Mouse (Mus musculus): ENCODE results near the gene Meaf6. TPM values are rescaled to one million over a fixed set of nuclear protein-coding genes. Genes with fewer than 3 reads are reported as not detected.
A peak's percentile ranks its signal among the peaks of the same experiment; 100 is the strongest.

Meaf6 gene
- polyA plus RNA-seq, 1 experiment from 2014 or later, result 22.3 TPM

DNA sequence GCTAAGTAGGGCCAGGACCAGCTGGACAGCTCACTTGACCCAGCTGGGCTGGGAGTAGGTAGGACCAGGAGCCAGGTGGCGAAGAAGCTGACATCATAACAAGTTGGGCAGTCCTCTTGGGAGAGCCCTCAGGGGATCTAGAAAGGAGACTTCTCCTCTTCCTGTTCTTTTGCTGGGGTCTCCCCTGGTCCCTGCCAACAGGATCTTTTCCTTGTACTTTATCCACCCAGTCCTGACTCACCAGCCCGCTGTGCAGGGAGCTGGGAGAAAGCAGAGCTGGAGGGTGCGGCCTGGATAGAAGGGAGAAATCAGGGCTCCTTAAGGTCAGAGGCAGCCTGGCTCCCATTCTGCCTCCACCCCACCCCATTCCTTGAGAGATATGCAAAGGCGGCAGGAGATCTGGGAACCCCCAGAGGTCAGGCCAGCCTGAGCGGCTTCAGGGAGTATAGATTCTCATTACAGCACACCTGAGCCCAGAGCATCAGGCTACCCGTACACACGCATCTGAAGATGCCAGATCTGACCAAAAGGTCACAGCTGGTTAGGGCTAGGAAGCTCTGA lies 40.5 kb downstream of the Meaf6 start:
- POLR2A ChIA-PET, result no interaction called here
- no peak for ATAC-seq
- TF ChIP-seq CTCF (IDR thresholded peaks at IDR 0.05), result no peak
- no peaks in the 10 kb centered on the region for H3K27me3 ChIP-seq
- in situ Hi-C loops (cut with MboI; ENCODE audit: low pct_unique_long_range_greater_than_20kb), result no loop called here
- CTCF ChIA-PET, result interaction anchor here (1.1 to 1.7 kb wide), 2 partner anchors 11 kb away, joined by 6 read pairs; no protein-coding TSS in a partner anchor
- no peak for DNase-seq (ENCODE audit: low read depth, low spot score)

DNA sequence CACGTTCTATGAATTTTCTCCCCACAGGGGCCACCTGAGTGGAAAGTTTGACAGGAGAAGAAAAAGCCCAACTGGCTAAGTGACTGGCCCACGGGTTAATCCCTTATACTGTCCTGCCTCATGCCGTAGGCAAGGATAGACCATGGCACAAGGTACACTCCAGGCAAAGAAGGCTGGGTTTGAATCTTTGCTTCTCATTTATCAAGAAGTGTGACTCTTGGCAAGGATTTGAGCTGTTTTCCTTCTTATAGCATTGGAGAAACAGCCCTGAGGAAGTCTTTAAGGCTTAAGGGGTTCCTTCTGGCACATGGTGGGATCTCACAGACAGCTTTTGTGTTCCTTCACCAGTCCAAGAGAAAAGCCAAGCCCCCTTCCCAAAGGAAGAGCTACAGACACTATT lies 41.3 kb downstream of the Meaf6 start:
- ATAC-seq (no peak), DNase-seq (ENCODE audit: low read depth, low spot score) (no peak)
- CTCF ChIA-PET, result interaction anchor here (1.7 kb wide), 1 partner anchor 12 kb away, joined by 6 read pairs; no protein-coding TSS in a partner anchor
- TF ChIP-seq CTCF (IDR thresholded peaks at IDR 0.05), result no peak
- in situ Hi-C loops (cut with MboI; ENCODE audit: low pct_unique_long_range_greater_than_20kb), result no loop called here
- H3K27me3 ChIP-seq, result no peaks in the 10 kb centered on the region
- POLR2A ChIA-PET, result no interaction called here

DNA sequence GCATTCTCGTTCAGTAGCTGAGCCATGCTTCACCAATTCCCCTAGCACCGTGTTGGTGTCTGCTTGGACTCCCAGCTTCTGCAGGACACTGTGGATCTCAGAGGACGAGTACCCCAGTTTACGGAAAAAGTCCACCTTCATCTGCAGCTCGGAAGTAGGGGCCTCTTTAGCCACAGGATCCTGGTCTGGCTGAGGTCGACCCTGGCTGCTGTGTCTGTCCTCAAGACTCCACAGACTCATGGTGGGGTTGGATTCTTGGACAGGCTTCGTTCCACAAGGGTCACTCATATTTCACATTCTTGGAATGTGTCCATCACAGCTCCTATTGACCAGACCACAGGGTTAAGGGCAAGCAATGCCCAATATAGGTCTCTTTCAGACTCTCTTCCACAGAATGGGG lies 41.8 kb downstream of the Meaf6 start:
- H3K27me3 ChIP-seq, result no peaks in the 10 kb centered on the region
- ChIA-PET POLR2A (interaction anchor here (0.6 kb wide), 1 partner anchor 10 kb away, joined by 4 read pairs; no protein-coding TSS in a partner anchor), CTCF (interaction anchor here (1.7 kb wide), 1 partner anchor 12 kb away, joined by 6 read pairs; no protein-coding TSS in a partner anchor)
- no peak for ATAC-seq
- in situ Hi-C loops (cut with MboI; ENCODE audit: low pct_unique_long_range_greater_than_20kb), result no loop called here
- no peak for TF ChIP-seq CTCF (IDR thresholded peaks at IDR 0.05)
- DNase-seq (ENCODE audit: low read depth, low spot score), result no peak

DNA sequence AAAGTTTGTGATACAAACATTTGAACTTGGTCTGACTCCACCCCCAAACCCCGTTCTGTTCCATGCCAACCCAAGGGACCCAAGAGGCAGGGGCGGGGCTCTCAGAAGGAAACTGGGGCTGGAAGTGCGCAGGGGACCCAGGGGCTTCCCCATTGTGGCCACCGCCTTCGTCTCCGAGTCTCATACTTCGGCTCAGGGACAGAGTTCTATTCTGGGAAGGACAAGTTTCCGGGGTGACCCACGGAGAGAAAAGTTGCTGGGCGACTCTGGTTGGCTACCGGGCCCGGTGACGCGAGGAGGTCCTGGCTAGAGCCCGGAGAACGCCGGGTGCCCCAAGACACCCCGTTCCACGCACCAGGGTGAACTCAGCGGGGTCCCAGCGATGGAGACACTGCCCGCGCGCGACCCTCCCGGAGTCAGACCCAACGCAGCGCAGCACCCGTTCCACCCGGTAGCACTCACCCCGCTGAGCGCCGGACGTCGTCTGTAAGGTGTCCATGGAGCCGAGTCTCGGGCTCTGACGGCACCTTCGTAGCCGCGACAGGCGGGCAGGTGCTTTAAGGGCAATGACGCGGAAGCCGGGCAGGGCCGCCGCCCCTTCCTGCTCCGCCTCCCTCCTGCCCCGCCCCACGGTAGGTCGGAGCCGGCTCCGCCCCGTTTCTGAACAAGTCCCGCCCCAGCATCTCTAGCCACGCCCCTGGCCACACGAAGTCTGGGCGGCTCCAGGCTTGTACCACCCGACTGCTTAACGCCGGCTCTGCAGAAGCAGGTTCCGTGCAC lies 42.6 kb downstream of the Meaf6 start, which contains the start of gene Zc3h12a:
Zc3h12a (minus strand) TSS at position 536 of the 780 bp plus-strand sequence.
- ATAC-seq (peak; percentile 83), DNase-seq (ENCODE audit: low read depth, low spot score) (no peak)
- CTCF ChIA-PET, result no interaction called here
- POLR2A ChIA-PET, result interaction anchor here (0.6 kb wide), 1 partner anchor 10 kb away, joined by 4 read pairs; no protein-coding TSS in a partner anchor
- no peak for TF ChIP-seq CTCF (IDR thresholded peaks at IDR 0.05)
- in situ Hi-C loops (cut with MboI; ENCODE audit: low pct_unique_long_range_greater_than_20kb), result no loop called here
- H3K27me3 ChIP-seq, result no peaks in the 10 kb centered on the region

DNA sequence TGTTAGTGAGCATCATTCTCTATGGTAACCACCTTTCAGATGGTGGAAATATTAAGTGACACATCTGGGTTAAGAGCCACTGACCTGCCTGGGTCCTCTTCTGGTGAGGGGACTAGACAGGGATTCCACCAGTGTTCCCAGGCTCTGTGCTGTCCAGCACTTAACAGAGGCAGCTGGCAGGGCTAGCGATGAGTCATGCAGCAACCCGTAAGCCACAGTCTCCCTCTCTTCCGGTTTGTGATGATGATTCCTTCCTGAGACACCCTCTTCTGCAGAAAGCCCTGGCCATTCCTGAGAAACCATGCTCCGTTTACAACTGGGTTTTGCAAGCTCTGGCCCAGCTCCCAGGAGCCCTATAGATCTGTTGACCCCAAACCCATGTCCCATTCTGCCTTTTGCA lies 46.6 kb downstream of the Meaf6 start:
- DNase-seq (ENCODE audit: low read depth, low spot score), result no peak
- in situ Hi-C loops (cut with MboI; ENCODE audit: low pct_unique_long_range_greater_than_20kb), result no loop called here
- no peaks in the 10 kb centered on the region for H3K27me3 ChIP-seq
- POLR2A ChIA-PET, result no interaction called here
- CTCF ChIA-PET, result interaction anchor here (1.0 kb wide), 1 partner anchor 16 kb away, joined by 3 read pairs; no protein-coding TSS in a partner anchor
- TF ChIP-seq CTCF (IDR thresholded peaks at IDR 0.05), result no peak
- ATAC-seq, result peak; percentile 49

DNA sequence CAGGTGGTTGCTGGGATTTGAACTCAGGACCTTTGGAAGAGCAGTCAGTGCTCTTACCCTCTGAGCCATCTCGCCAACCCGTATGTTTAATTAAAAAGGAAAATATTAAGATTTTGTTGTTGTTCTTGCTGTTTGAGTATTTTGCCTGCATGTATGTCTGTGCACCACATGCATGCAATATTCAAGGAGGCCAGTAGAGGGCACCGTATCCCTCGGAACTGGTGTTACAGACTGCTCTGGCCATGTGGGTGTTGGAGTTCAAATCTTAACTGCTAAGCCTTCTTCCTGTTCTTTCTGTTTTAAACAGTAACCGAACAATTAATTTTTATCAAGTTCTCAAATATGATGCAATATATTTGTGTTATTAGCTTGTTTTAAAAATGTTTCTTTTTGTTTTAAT lies 47.5 kb downstream of the Meaf6 start:
- ATAC-seq (no peak), DNase-seq (ENCODE audit: low read depth, low spot score) (no peak)
- ChIA-PET CTCF (interaction anchor here (1.0 kb wide), 1 partner anchor 18 kb away, joined by 3 read pairs; no protein-coding TSS in a partner anchor), POLR2A (no interaction called here)
- no peak for TF ChIP-seq CTCF (IDR thresholded peaks at IDR 0.05)
- in situ Hi-C loops (cut with MboI; ENCODE audit: low pct_unique_long_range_greater_than_20kb), result no loop called here
- H3K27me3 ChIP-seq, result no peaks in the 10 kb centered on the region

DNA sequence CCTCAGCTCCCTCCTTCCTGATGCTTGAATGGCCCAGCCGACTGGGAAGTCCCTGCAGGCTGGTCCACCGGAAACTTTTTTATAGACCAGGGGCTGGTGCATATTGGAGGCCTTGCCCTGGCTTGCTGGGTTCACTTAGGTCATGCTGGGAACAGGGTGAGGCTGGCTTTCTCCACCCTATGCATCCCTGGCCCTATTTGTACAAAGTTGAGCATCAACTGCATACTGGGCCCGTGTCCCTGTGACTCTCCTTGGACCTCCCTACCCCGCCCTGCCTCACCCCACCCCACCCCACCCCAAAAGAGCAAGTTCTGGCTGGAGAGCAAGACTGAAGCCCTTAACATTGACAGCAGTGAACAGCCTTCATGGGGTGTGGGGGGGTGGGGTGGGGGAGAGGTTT lies 49.3 kb downstream of the Meaf6 start:
- no peak for TF ChIP-seq CTCF (IDR thresholded peaks at IDR 0.05)
- CTCF ChIA-PET, result no interaction called here
- in situ Hi-C loops (cut with MboI; ENCODE audit: low pct_unique_long_range_greater_than_20kb), result no loop called here
- POLR2A ChIA-PET, result no interaction called here
- no peak for DNase-seq (ENCODE audit: low read depth, low spot score)
- no peak for ATAC-seq
- no peaks in the 10 kb centered on the region for H3K27me3 ChIP-seq

DNA sequence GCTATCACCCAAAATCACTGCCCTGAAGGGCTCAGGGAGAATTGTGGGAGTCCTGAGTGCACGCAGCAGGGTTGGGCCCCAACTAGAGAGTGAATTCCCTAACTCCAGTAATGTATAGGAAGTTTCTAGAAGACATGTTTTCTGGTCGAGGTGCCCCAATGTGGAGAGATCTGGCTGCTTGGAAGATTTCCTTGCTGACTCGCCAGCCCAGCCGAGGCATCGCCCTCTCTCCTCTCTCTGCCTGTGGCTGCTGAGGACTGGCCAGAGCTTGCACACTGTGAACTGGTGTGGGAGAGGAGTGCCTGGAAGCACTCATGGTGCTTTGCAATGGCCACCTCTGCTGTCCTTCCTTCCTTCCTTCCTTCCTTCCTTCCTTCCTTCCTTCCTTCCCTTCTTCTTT lies 49.7 kb downstream of the Meaf6 start:
- CTCF ChIA-PET, result no interaction called here

DNA sequence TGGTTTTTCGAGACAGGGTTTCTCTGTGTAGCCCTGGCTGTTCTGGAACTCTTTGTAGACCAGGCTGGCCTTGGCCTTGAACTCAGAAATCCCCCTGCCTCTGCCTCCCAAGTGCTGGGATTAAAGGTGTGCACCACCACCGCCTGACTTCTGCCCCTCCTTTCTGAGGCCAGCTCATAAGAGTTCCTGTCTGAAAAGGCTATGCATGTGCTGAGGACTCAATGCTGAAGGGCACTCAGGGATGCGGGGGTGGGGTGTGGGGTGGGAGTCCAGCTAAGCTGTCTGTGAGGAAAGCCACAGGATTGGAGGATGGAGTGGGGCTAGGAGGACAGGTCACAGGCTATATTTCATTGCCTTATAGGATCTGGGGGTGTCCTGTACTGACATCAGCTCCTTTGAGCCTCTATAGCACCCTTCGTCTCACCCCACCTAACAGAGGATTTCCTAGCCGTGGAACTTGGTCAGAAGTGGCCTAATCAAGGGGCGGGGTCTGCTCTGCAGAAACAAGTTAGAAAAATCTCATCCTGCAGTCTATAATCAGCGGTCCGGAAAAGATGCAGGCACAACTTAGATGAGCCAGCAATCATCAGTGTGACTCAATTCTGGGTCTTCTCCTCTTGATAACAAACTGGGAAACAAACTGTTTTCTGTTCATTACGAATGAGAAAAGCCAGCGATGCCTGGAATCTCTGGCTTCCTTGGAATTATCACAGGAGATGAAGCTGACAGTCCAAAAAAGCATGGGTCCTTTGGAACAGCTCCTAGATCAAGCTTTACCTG lies 50.3 kb downstream of the Meaf6 start:
- no peak for TF ChIP-seq CTCF (IDR thresholded peaks at IDR 0.05)
- in situ Hi-C loops (cut with MboI; ENCODE audit: low pct_unique_long_range_greater_than_20kb), result no loop called here
- no peak for ATAC-seq

More for the DNA sequence above, 49.7 kb downstream of the Meaf6 start:
- no peak for TF ChIP-seq CTCF (IDR thresholded peaks at IDR 0.05)
- no peaks in the 10 kb centered on the region for H3K27me3 ChIP-seq
- ATAC-seq (no peak), DNase-seq (ENCODE audit: low read depth, low spot score) (no peak)
- POLR2A ChIA-PET, result no interaction called here
- in situ Hi-C loops (cut with MboI; ENCODE audit: low pct_unique_long_range_greater_than_20kb), result no loop called here

DNA sequence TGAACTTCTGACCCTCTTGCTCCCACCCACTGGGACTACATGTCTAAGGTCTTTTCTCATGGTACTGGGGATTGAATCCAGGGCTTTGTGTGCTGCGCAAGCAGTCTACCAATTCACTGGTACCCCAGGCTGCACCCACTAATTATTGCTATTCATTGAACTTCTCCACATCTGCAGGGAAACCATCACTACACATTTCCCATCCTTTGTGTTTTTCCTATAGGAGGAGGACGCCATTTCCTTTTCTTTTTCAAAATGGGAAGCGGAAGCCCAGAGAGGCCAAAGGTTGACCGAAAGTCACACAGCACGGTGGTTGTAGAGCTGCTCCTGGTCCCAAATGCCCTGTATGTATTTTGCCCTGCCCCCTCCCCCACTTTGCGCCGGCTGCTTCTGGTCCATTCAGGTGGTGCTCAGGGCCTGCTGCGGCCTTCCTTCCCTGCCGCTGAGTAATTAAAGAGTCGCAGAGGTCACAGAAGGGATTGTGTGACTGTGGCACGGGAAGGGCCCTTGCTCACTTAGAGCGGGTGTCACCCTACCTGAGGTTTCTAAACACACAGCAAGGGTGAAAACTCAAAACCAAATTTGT lies 51.5 kb downstream of the Meaf6 start:
- CTCF ChIA-PET, result no interaction called here
- ATAC-seq (no peak), DNase-seq (ENCODE audit: low read depth, low spot score) (no peak)
- no peak for TF ChIP-seq CTCF (IDR thresholded peaks at IDR 0.05)
- no peaks in the 10 kb centered on the region for H3K27me3 ChIP-seq
- in situ Hi-C loops (cut with MboI; ENCODE audit: low pct_unique_long_range_greater_than_20kb), result no loop called here
- POLR2A ChIA-PET, result no interaction called here

More for the DNA sequence above, 50.3 kb downstream of the Meaf6 start:
- no peaks in the 10 kb centered on the region for H3K27me3 ChIP-seq
- CTCF ChIA-PET, result no interaction called here
- DNase-seq (ENCODE audit: low read depth, low spot score), result no peak
- POLR2A ChIA-PET, result no interaction called here

Data from Patski (cell line).